Mouse (Mus musculus) CD4-positive helper T cell, adult 2 months (primary cell): ENCODE data around the gene Arid5b.

Experiments used
- DNase-seq: peaks from one replicate; pipeline ENCODE4 v3.0.0-alpha.2; 2012; ENCODE audit warnings: low read depth, missing footprints, low spot score

Arid5b gene

GRCm38 (mm10) chr10:68278632-68279361 lies at the start of gene Arid5b:
TSS of gene Arid5b (minus strand) at chr10:68278740.
- DNase-seq = peak; percentile 86

- DNase-seq = no peak
Measured at GRCm38 (mm10) chr10:68325378-68325777, 46.8 kb upstream of the Arid5b start.

- no peak for DNase-seq
Measured at GRCm38 (mm10) chr10:68324061-68324460, 45.5 kb upstream of the Arid5b start.

GRCm38 (mm10) chr10:68323167-68323566 lies 44.6 kb upstream of the Arid5b start:
- no peak for DNase-seq

GRCm38 (mm10) chr10:68320986-68321385 lies 42.4 kb upstream of the Arid5b start:
- no peak for DNase-seq

GRCm38 (mm10) chr10:68320496-68320895 lies 42.0 kb upstream of the Arid5b start:
- no peak for DNase-seq

GRCm38 (mm10) chr10:68319438-68319837 lies 40.9 kb upstream of the Arid5b start:
- no peak for DNase-seq

GRCm38 (mm10) chr10:68318438-68318979 lies 40.0 kb upstream of the Arid5b start:
- DNase-seq = no peak

- no peak for DNase-seq
Measured at GRCm38 (mm10) chr10:68312734-68313133, 34.2 kb upstream of the Arid5b start.

- DNase-seq = peak; percentile 73
Measured at GRCm38 (mm10) chr10:68301013-68301412, 22.5 kb upstream of the Arid5b start.

- no peak for DNase-seq
Measured at GRCm38 (mm10) chr10:68289465-68289864, 10.9 kb upstream of the Arid5b start.

- DNase-seq = peak; percentile 86
Measured at GRCm38 (mm10) chr10:68282466-68283391, 4.2 kb upstream of the Arid5b start.

- DNase-seq = no peak
Measured at GRCm38 (mm10) chr10:68281775-68282106, 3.2 kb upstream of the Arid5b start.

GRCm38 (mm10) chr10:68281076-68281774 lies 2.7 kb upstream of the Arid5b start:
- DNase-seq = peak; percentile 35

GRCm38 (mm10) chr10:68279516-68280501 lies 1.3 kb upstream of the Arid5b start:
- DNase-seq = peak; percentile 78

GRCm38 (mm10) chr10:68277671-68278151 lies 829 bp downstream of the Arid5b start:
- peak; percentile 85 for DNase-seq

GRCm38 (mm10) chr10:68276976-68277441 lies 1.5 kb downstream of the Arid5b start:
- peak; percentile 94 for DNase-seq

- DNase-seq = peak; percentile 91
Measured at GRCm38 (mm10) chr10:68276350-68276975, 2.1 kb downstream of the Arid5b start.

GRCm38 (mm10) chr10:68274900-68275760 lies 3.4 kb downstream of the Arid5b start:
- peak; percentile 38 for DNase-seq
